Mouse (Mus musculus) cortical plate, adult 2 months (tissue): ENCODE measurements at regions not wholly inside any gene's neighbourhood (a gene's known extent, or its start where the extent isn't known, plus 50 kb on each side); places are given as distances from the start of the nearest gene placed in this dataset.

Experiments used
- CTCF ChIP-seq: fragments of 200-500 bp; IDR thresholded peaks from 2 replicates; pipeline ENCODE4 v1.5.1; 2011; ENCODE audit warnings: mild to moderate bottlenecking, control low read depth, low read length; ENCODE audit not compliant: insufficient read depth; ENCODE audit errors: extremely low read depth
- POLR2A ChIP-seq: fragments of 200-500 bp; IDR thresholded peaks from 2 replicates; pipeline ENCODE4 v1.6.1; 2011; ENCODE audit warnings: mild to moderate bottlenecking, low read length, control low read depth; ENCODE audit not compliant: insufficient read depth; ENCODE audit errors: extremely low read depth

DNA sequence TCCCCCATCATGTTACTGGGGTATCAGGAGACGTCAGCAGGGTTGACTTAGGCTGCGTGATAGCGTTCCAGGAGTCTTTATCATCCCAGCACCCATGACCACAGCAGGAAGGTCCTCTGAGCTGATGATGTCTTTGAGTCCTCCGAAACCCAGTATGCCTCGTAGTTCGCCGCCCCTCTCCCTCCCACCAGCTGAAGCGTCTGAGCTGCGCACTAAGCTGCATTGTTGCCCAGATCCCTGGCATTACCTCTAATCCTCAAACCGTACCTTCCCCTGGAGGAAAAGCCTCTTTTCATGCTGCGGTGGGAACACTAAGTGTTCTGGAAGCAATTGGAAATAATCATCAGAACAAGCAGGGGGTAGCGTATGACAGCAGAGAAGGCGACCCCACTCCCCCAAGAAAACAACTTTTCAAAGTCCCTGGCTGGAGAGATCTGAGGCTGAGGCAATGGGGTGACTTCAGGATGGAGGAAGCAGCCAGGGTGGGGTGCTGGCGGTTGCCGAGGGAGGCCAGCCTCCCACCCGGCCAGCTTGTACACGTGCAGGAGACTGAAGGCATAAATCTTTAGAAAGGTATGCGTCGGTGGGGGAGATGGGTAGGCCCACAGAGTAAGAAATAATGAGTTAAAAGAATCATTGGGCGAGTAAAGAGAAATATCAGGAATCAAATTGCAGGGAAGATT, 93.7 kb upstream of the Lrfn2 start:
- no peak for TF ChIP-seq CTCF
- no peak for TF ChIP-seq POLR2A
